Mouse (Mus musculus) heart, adult 18-20 months (tissue): ENCODE results near the gene Aif1. TPM values are rescaled to one million over a fixed set of nuclear protein-coding genes. Genes with fewer than 3 reads are reported as not detected.

Experiments
- microRNA-seq, 2 experiments: library from miRNA; unstranded; fragments of <30 nt; microRNA quantifications; one replicate each; pipeline ENCODE4 v1.2.0; 2022
- total RNA-seq, 2 experiments: library from RNA; stranded (reverse); gene quantifications; 2 replicates each; pipeline ENCODE4 v1.2.3; 2021

Gene Aif1
- total RNA-seq, 2 experiments from 2014 or later, result 3.7 to 4.8 TPM

Small RNA genes within 50 kb of the gene (microRNA-seq; reads per million reads assigned to microRNA genes)
- gene Mir6973a, result 0 reads per million in 2 experiments
- gene Mir6974, result 0.27 to 0.38 reads per million in 2 experiments

Other genes with a start within 250 kb of the Aif1 start
- gene Neu1, start 244.8 kb downstream of the Aif1 start, total RNA-seq, result 10 to 100 TPM; 14.6 to 15.9 TPM
- 10 to 100 TPM; 15.5 to 68.2 TPM for gene Hspa1b, start 216.8 kb downstream of the Aif1 start, total RNA-seq
- not detected for gene Gm20481, start 206.2 kb downstream of the Aif1 start, total RNA-seq
- gene Hspa1a, start 203.9 kb downstream of the Aif1 start, total RNA-seq, result 10 to 100 TPM; 17.5 to 41.5 TPM
- gene Hspa1l, start 203.4 kb downstream of the Aif1 start, total RNA-seq, result 10 to 100 TPM in 1 of 2 experiments, 1 to 10 TPM in 1; 9.8 to 10.8 TPM
- 10 to 100 TPM; 16.3 to 18.0 TPM for gene Lsm2, start 194.2 kb downstream of the Aif1 start, total RNA-seq
- gene Vars, start 175.1 kb downstream of the Aif1 start, total RNA-seq, result 10 to 100 TPM; 32.4 to 35.1 TPM
- gene Vwa7, start 159.5 kb downstream of the Aif1 start, total RNA-seq, result 10 to 100 TPM; 13.1 to 14.1 TPM
- gene Sapcd1, start 148.1 kb downstream of the Aif1 start, total RNA-seq, result not detected
- gene Msh5, start 129.3 kb downstream of the Aif1 start, total RNA-seq, result not detected
- 10 to 100 TPM; 30.4 to 32.4 TPM for gene Clic1, start 126.1 kb downstream of the Aif1 start, total RNA-seq
- gene Ddah2, start 117.0 kb downstream of the Aif1 start, total RNA-seq, result 10 to 100 TPM; 14.0 to 19.8 TPM
- gene Ly6g6c, start 110.7 kb downstream of the Aif1 start, total RNA-seq, result not detected
- gene Mpig6b, start 109.9 kb downstream of the Aif1 start, total RNA-seq, result under 1 TPM; 0.31 to 0.87 TPM
- not detected for gene Ly6g6e, start 99.2 kb downstream of the Aif1 start, total RNA-seq
- under 1 TPM in 1 of 2 experiments, not detected in 1; 0.57 TPM for gene Ly6g6d, start 98.0 kb downstream of the Aif1 start, total RNA-seq
- not detected for gene Ly6g6f, start 90.5 kb downstream of the Aif1 start, total RNA-seq
- 10 to 100 TPM; 55.1 to 59.5 TPM for gene Abhd16a, start 86.8 kb downstream of the Aif1 start, total RNA-seq
- not detected for gene Ly6g5c, start 67.8 kb downstream of the Aif1 start, total RNA-seq
- gene Ly6g5b, start 60.6 kb downstream of the Aif1 start, total RNA-seq, result not detected
- gene Gpank1, start 54.6 kb downstream of the Aif1 start, total RNA-seq, result 10 to 100 TPM in 1 of 2 experiments, 1 to 10 TPM in 1; 7.3 to 10.5 TPM
- gene Csnk2b, start 54.0 kb downstream of the Aif1 start, total RNA-seq, result 100 to 1,000 TPM; 149 to 150 TPM
- gene D17H6S53E, start 49.7 kb downstream of the Aif1 start, total RNA-seq, result 10 to 100 TPM; 25.3 to 28.5 TPM
- not detected for gene Apom, start 44.0 kb downstream of the Aif1 start, total RNA-seq
- 100 to 1,000 TPM; 242 to 244 TPM for gene Bag6, start 40.9 kb downstream of the Aif1 start, total RNA-seq
- gene Prrc2a, start 11.2 kb downstream of the Aif1 start, total RNA-seq, result 100 to 1,000 TPM; 125 to 144 TPM
- 1 to 10 TPM; 2.0 to 3.3 TPM for gene Lst1, start 12.4 kb upstream of the Aif1 start, total RNA-seq
- gene Ltb, start 18.4 kb upstream of the Aif1 start, total RNA-seq, result 10 to 100 TPM in 1 of 2 experiments, 1 to 10 TPM in 1; 1.5 to 12.1 TPM
- under 1 TPM; 0.25 to 0.28 TPM for gene Tnf, start 25.9 kb upstream of the Aif1 start, total RNA-seq
- 1 to 10 TPM in 1 of 2 experiments, not detected in 1; 1.0 TPM for gene Lta, start 29.3 kb upstream of the Aif1 start, total RNA-seq
- not detected for gene Gm16181, start 44.8 kb upstream of the Aif1 start, total RNA-seq
- gene Atp6v1g2, start 57.6 kb upstream of the Aif1 start, total RNA-seq, result 1 to 10 TPM; 2.1 to 2.3 TPM
- 1 to 10 TPM; 8.2 to 8.3 TPM for gene Nfkbil1, start 59.7 kb upstream of the Aif1 start, total RNA-seq
- gene Ddx39b, start 65.7 kb upstream of the Aif1 start, total RNA-seq, result 10 to 100 TPM; 77.3 to 83.1 TPM
- 100 to 1,000 TPM; 164 to 263 TPM for gene H2-D1, start 86.7 kb upstream of the Aif1 start, total RNA-seq
- 1 to 10 TPM; 2.6 to 3.9 TPM for gene H2-Q1, start 144.3 kb upstream of the Aif1 start, total RNA-seq
- 1 to 10 TPM; 1.7 TPM for gene H2-Q2, start 166.2 kb upstream of the Aif1 start, total RNA-seq
- 10 to 100 TPM; 18.7 to 54.0 TPM for gene H2-Q4, start 203.5 kb upstream of the Aif1 start, total RNA-seq
- gene H2-Q6, start 248.8 kb upstream of the Aif1 start, total RNA-seq, result 10 to 100 TPM in 1 of 2 experiments, 1 to 10 TPM in 1; 6.8 to 30.2 TPM